Mouse (Mus musculus): ENCODE results near the gene Ip6k3.

Ip6k3 gene

DNA sequence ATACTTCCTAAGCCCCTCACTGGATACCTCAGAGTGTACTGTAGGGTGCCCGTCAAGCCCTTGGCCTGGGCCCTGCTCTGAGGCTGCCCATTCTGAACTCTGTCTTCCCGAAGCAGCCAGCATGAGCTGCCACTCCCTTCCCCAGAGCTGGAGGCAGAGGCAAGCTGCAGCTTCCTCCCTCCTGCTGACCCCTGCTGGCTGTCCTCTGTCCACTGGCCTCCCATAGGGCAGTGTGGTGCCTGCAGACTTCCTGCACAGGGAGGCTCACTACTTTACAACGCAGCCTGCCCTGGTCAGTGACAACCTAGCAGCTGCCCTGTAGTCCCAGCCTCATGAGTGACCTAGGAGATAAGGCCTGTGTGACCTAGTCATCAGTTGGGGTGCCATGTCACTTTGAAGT lies 14.1 kb upstream of the Ip6k3 start:
- DNase-seq = no peak

DNA sequence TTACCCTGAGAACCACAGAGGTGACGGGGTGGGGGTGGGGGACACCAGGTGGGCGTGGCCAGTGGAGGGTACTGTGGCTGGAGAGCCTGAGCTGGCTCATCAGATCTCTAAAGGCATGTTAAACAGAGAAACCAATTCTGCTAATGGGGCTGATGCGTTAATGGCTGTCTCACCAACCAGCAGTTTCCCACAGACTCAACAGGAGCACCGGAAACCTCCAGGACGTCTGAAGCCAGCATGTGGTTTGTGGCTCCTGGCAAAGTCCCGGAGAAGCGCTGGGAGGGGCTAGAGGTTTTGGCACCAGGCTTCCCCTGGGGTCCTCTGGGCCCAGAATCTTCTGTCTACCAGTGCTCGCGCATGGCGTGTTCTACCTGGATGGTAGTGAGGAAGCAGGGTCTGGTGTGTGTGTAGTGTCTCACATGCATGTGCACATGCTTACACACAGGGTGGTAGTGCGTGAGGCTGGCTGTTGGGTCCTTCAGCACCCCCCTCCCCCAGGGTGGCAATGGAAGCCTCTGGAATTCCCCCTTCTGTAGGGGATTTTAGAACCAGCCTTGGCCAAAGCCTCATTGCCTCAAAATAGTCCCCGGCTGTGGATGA lies 12.2 kb upstream of the Ip6k3 start:
- DNase-seq = no peak

- DNase-seq = no peak
Observed at GRCm38 (mm10) chr17:27178427-27179177, 11.0 kb upstream of the Ip6k3 start.

DNA sequence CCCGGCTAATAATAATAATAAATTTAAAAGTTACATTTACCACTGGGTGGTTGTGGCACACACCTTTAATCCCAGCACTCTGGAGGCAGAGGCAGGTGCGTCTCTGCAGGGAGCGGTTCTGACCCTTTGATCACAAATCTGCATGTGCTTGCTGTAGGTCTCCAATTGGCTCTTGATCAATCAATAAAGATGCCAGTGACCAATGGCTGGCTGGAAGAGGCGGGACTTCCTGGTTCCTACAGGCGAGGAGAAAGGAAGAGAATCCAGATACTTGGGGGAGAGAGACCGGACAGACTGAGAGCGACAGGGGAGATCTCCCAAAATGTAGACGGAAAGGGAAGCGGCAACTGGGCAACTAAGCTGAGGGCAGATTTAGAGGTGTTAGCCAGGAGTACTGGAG lies 10.4 kb upstream of the Ip6k3 start:
- DNase-seq = no peak

DNA sequence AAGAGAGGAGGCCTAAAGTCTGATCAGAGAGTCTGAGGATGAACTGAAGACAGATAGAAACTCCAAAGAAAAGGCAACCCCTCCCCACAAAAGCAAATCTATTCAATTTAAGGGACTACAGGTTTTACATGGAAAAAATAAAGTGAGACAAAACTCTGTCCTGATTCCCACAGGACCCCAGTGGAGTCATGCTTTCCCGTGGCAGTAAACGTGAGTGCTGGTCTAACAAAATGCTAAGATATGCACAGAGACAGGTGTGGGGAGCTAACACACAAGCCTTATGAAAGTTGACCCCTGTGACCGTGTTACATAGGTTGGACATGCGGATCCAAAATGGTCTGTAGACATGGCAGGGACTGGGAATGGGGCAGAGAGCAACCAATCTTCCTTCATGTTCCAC lies 9.2 kb upstream of the Ip6k3 start:
- no peak for DNase-seq

- no peak for DNase-seq
Observed at GRCm38 (mm10) chr17:27176287-27176686, 8.7 kb upstream of the Ip6k3 start.

- DNase-seq = no peak
Observed at GRCm38 (mm10) chr17:27175196-27175874, 7.7 kb upstream of the Ip6k3 start.

- DNase-seq = no peak
Observed at GRCm38 (mm10) chr17:27173715-27174114, 6.1 kb upstream of the Ip6k3 start.

- no peak for DNase-seq
Observed at GRCm38 (mm10) chr17:27172459-27172858, 4.9 kb upstream of the Ip6k3 start.

GRCm38 (mm10) chr17:27171121-27171520 lies 3.5 kb upstream of the Ip6k3 start:
- no peak for DNase-seq

DNA sequence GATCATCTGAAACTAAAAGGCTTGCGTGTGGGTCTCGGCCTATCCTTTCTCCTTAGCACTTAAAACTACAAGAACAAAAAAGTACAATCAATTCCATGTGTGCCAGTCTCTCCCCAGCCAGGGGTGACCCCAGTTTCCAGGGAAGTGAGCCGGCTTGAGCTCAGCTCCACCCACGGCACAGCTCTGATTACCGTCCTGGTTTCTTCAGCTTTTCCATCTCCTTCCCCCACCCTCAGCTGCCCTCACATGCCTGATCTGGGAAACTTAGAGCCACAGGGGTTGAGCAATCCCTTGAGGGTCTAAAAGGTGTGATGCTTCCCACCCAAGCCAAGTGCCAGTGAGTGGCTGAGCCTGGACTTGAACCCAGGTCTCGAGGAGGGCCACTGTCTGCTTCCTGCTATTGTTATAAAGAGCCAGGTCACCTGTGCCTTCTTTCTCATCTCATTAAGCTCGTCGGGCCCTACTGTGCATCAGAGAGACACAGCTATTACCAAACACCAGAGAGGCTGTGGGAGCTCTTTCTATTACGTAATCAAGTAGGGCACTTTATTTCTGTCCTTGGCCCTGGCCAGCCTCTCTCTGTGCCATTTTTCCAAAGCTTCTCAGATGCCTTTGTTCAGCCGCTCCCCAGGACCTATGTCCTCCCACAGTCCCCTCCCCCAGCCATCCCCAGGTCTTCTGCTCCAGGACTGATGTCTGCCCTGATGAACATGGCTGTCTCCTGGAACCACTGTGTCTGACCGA lies 2.5 kb upstream of the Ip6k3 start:
- peak; percentile 49 for DNase-seq

- DNase-seq = no peak
Observed at GRCm38 (mm10) chr17:27168569-27168968, 974 bp upstream of the Ip6k3 start.

- no peak for DNase-seq
Observed at GRCm38 (mm10) chr17:27166901-27167300, 694 bp downstream of the Ip6k3 start.

DNA sequence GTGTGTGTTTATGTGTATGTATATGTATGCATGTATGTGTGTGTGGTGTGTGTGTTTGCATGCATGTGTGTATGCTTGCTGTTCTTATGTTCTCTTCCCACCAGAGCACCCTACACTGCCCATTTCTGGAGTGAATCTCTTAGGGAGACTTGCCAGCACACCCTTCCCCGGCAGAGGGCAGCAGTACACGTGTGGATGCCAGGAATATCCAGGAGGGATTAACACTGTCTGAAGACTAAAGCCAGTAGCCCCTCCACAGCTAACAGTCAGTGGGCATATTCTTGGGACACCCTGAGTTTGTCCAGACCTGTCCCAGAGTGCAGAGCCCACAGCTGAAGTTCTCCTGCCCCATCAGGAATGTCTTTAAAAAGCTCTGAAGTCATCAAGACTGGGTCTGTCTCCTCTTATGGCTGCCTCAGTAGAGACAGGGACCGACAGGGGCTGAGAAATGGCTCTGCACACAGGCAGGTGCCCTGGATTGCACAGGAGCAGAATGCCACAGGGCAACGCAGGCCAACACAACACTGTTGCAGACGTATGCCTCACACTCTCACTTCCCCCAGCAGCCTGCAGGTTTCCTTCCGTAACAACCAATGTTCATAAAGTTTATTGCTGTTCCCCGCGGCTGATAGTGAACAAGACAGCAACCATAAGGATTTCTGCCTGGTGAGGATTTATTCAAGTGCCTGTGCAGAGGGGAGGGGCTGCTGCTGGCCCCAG lies 2.4 kb downstream of the Ip6k3 start:
- peak; percentile 53 for DNase-seq

GRCm38 (mm10) chr17:27160905-27161304 lies 6.7 kb downstream of the Ip6k3 start:
- DNase-seq = no peak

GRCm38 (mm10) chr17:27159169-27159568 lies 8.4 kb downstream of the Ip6k3 start:
- DNase-seq = no peak

DNA sequence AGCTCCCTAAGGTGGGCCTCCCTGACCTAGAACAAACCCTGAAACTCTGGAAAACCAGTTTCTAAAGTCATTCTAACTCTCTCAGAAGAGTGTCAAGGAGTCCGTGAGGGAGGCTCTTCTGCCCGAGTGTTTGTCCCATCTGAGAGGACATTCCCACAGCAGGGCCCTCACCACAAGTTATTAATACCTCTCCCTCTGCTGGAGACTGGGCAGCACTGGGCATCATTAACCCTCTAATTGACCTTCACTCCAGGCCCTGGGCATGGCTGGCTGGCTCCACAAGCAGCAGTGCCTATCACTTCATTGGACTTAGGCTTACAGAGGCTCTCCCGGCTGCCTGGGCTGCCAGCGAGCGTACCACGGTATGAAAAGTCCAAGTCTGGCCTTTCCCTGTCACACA lies 9.2 kb downstream of the Ip6k3 start:
- DNase-seq = no peak

- DNase-seq = no peak
Observed at GRCm38 (mm10) chr17:27155752-27156151, 11.8 kb downstream of the Ip6k3 start.

- DNase-seq = no peak
Observed at GRCm38 (mm10) chr17:27154881-27155280, 12.7 kb downstream of the Ip6k3 start.

- peak; percentile 82 for DNase-seq
Observed at GRCm38 (mm10) chr17:27154256-27154655, 13.3 kb downstream of the Ip6k3 start.

GRCm38 (mm10) chr17:27153773-27154193 lies 13.8 kb downstream of the Ip6k3 start:
- peak; percentile 58 for DNase-seq

DNA sequence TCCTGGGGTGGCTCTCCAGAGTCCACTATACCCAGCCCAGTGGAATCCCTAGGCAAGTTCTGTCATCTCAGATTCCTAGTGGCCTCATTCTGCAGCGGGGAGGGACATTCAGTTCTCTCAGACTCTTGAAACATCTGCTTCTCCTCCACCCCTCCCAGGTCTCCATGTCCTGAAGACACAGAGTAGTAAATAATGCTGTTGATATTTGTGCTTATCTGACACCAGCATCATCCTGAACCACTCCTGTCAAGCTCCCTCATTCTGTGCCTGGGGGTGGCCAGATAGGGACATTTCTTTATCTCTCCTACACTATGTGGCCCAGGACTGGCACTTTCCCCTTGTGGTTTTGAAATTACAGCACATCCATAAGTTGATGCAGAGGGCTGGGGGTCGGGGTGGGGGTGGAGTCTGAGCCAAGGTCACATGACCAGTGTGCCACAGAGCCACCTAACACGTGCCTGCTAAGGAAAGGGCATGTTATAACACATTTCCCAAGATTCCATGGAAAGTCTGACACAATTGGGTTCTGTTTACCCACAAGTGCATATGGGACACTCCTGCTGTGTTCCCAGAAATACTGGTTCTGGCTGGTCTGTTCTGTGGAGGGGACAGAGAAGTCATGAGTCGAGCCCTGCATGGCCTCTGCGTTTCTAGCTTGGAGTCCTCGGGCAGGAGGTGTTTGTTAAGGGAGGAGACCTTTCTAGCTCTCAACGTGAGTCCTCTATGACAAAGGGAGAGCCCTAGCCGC lies 14.4 kb downstream of the Ip6k3 start:
- DNase-seq = no peak

Measured in cerebellum, adult 9-11 months (tissue).